Mouse (Mus musculus) frontal cortex, adult 2 months (tissue): ENCODE results near the gene Bag5. TPM values are rescaled to one million over a fixed set of nuclear protein-coding genes. Genes with fewer than 3 reads are reported as not detected.
A peak's percentile ranks its signal among the peaks of the same experiment; 100 is the strongest.

Experiments
- DNase-seq, 2 experiments: peaks; one replicate each; pipeline ENCODE4 v3.0.0; 2022; ENCODE audit warnings: low spot score in 1 of 2; ENCODE audit errors: extremely low spot score in 1 of 2
- polyA plus RNA-seq: library from polyadenylated mRNA; depleted of rRNA; stranded (reverse); fragments of >200 nt; gene quantifications from 2 replicates; pipeline ENCODE4 v1.2.3, GENCODE M21; 2012

Gene Bag5
- polyA plus RNA-seq, 1 experiment: 54.7 TPM

DNA sequence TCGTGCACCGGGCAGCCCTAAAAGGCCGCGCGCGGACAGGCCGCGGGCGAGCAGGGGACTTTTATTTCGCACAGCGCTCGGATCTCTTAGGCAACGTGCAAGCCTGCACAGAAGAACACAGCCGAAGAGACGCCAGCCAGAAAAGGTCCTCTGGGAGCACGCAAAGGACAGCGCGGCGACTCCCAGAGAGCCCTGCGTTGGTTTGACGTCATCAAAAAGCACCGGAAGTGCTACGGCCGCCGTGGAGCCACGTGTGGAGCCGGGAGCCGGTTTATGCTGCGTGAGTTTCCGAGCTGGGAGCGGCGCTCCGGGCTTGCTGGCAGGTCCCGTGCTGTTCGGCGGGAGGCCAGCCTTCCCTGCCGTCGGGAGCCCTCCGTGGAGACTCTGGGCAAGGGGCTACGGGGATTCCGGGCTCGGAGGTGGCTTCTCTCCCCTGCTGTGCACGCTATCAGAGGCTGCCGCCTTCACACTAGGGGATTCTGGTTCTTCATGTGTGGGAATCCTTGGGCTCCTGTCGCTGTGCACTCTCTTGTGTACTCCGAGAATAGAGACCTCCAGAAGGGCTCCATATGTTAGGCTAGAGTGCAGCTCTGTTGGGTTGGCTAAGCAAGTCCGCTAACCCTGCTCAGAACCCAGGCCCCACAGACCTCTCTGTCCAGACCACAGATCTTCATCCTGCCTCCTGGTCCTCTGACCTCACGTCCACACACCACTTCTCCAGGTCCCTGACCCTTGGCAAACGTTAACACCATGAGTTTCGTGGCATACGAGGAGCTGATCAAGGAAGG is 35.0 kb downstream of the Bag5 start, which contains the start of gene Trmt61a:
TSS of gene Trmt61a (plus strand) at position 224 of the 788 bp plus-strand sequence.
- peak in 1 of 2 experiments; percentile 92 for DNase-seq

- DNase-seq: peak in 1 of 2 experiments; percentile 32
Observed at GRCm38 (mm10) chr12:111677421-111677820, 35.6 kb downstream of the Bag5 start.

- no peak for DNase-seq
Observed at GRCm38 (mm10) chr12:111675797-111676580, 37.1 kb downstream of the Bag5 start.

GRCm38 (mm10) chr12:111674850-111675486 is 38.1 kb downstream of the Bag5 start:
- no peak for DNase-seq

DNA sequence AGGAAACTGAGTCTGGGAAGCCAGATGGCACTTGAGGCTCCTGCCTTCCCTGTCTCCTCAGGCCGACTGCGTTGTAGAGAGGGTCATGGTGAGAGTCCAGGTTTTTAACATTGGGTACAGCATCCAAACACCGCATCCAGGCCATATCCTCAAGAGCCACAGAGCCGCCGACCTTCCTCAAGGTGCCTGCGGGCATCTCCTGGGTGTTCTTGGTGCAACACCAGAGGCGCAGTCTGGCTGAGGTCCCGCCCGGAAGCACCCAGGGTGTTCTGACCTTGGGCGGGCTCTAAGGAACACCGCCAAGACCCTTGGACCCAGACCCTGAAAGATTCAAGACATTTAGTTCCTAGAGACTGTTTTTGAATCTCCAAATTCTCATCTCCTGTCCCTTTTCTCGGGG is 40.5 kb downstream of the Bag5 start:
- DNase-seq: peak in 1 of 2 experiments; percentile 25

DNA sequence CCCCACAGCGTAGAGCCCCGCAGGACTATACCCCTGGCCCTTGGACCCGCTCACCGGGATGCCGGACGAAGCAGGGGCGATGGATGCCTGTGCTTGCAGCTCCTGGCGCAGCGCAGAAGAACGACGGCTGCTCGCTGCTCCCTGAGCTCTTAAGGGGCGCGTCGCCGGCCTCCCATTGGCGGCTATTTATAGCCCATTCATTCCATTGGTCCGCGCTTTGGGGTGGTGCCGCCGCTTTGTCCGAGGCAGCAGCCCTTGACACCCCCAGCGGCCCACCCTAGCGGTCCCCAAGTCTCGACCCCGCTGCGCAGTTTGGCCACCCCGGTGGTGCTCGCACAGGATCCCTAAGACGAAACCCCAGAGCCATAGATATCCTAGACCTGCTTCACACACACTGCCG is 40.9 kb downstream of the Bag5 start, which contains the start of gene Ckb:
TSS of gene Ckb (minus strand) at position 163 of the 400 bp plus-strand sequence.
- peak; percentile 90 to 96 for DNase-seq

DNA sequence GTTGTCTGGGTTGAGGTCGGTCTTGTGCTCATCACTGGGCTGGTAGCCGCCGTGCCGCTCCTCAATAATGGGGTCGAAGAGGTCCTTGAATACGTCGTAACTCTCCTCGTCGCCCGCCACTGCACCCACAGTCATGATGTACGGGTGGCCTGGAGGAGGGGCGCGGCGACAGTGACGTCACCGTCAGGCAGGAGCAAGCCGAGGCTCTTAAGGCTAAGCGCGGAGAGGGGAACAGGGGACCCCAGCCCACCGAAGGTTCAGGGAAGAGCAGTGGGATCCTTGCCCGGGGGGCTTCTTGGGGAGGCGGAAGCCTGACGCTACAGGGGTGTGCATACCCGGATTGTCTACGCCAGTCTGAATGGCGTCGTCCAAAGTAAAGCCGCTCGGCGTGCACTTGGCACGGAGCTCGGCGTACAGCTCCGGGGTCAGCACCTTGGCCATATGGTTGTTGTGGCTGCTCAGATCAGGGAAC is 41.6 kb downstream of the Bag5 start:
- peak in 1 of 2 experiments; percentile 84 for DNase-seq

DNA sequence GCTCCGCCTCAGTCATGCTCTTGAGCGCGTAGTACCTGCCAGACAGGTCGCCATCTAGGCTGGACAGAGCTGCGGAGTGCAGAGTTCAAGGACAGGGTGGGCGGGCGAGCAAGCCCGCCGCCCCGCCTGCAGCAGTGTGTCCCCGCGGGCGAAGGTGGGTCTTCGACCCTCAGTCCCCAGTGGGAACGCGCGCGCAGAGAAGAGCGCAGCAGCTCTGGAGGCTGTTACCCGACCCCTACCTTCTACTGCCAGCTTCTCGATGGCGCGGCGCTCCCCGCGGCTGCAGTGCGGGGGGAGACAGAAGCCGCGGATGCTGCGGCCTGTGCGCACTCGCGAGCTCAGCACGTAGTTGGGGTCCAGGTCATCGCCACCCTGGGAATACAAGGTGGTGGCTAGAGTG is 42.1 kb downstream of the Bag5 start:
- DNase-seq: no peak

- peak in 1 of 2 experiments; percentile 84 for DNase-seq
Observed at GRCm38 (mm10) chr12:111670371-111670971, 42.6 kb downstream of the Bag5 start.

- no peak for DNase-seq
Observed at GRCm38 (mm10) chr12:111669961-111670360, 43.1 kb downstream of the Bag5 start.

DNA sequence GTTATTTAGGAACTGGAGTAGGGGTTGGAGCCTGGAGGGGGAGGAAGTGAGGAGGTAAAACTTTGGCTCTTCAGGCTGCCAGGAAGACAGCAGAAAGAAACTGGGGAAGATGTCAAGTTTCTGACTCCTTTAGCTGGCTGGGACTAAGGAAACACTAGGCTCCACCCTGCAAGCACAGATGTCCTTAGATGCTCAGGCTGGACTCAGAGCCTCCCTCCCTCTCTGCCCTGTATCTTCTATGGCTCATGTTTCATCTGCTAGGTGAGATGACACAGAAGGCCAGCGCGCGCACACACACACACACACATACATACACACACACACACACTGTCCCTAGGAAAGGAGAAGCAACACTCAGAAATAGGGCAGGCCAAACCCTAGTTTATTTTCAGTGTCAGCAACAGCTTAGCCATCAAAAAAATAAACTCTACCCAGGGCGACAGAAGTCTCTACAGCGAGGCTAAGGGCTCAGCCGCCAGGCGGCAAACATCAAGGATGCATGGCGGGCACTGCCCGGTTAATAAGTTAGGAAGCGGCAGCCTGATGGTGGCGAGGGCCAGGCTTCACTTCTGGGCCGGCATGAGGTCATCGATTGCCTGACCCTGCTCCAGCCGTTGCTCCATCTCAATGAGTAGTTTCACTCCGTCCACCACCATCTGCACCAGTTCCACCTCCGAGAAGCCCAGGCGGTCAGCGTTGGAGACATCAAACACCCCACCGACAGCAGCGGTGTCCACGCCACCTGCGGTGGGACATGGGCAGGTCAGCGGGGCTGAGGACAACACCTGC is 43.9 kb downstream of the Bag5 start:
- DNase-seq: peak in 1 of 2 experiments; percentile 57

- DNase-seq: peak; percentile 93 to 99
Observed at GRCm38 (mm10) chr12:111668457-111668912, 44.6 kb downstream of the Bag5 start.

DNA sequence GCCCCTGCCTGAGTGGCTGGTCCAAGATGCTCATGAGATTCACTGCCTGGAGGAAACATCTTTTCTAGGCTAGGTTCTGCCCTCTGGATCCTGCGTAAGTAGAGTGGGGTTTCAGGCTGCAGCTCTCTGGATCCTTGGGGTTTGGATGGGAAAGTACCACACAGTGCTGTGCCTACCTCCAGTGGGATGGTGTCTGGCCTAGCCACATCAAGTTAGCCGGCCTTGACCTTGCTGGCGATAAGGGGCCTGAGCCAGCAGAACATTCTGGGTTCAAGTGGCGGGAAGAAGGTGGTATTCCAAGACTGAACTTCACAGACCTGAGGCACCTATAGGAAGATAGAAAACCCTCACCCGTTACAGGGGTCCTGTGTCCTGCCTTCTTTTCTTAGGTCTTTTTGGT is 45.6 kb downstream of the Bag5 start:
- DNase-seq: no peak

- peak; percentile 83 to 85 for DNase-seq
Observed at GRCm38 (mm10) chr12:111666380-111666779, 46.7 kb downstream of the Bag5 start.

GRCm38 (mm10) chr12:111665041-111665880 is 47.8 kb downstream of the Bag5 start:
- no peak for DNase-seq

DNA sequence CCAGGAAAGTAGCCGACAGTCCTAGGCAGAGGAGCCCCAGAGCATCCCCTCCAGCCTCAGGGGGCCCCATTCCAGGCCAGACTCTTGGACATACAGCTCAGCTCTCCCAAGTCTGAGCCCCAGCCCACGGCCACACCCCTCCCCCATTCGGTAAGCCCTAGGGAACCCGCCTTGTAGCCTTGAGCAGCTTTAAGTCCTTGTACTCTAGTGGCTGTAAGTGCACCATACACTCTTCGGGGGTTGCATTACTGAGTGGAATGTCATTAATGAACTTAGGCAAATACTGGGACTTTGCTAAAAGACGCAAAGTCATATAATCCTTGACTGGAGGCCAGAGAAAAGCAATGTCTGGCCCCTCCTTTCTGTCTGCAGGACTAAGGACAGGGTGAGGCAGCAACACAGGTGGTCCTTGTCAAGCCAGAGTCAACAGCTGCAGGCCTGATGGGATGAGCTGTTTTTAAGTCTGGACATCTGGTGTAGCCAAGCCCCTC is 48.9 kb downstream of the Bag5 start:
- no peak for DNase-seq

- peak in 1 of 2 experiments; percentile 39 for DNase-seq
Observed at GRCm38 (mm10) chr12:111663228-111664143, 49.6 kb downstream of the Bag5 start.
